Mouse (Mus musculus) liver, embryonic 16.5 days (tissue): Measurements from ENCODE around the gene Rnf126. TPM values are rescaled to one million over a fixed set of nuclear protein-coding genes. Genes with fewer than 3 reads are reported as not detected.

Source experiments
- ATAC-seq: fragments of 200-750 bp; cut with Nextera tagmentation; 2 replicates; pipeline ENCODE4 v1.8.0; 2017; ENCODE audit warnings: low read depth, mild to moderate bottlenecking, moderate number of reproducible peaks, moderate library complexity
- H3K27ac ChIP-seq: fragments of 300-500 bp; sonication (generic); 2 replicates; pipeline ENCODE4 v1.5.1; 2014; ENCODE audit warnings: mild to moderate bottlenecking, low read length
- H3K27me3 ChIP-seq: fragments of 300-500 bp; sonication (generic); 2 replicates; pipeline ENCODE4 v1.6.1; 2014; ENCODE audit warnings: low read depth, low read length, mixed read lengths; ENCODE audit not compliant: control insufficient read depth, insufficient read depth
- H3K36me3 ChIP-seq: fragments of 300-500 bp; sonication (generic); 2 replicates; pipeline ENCODE4 v1.6.1; 2014; ENCODE audit warnings: mild to moderate bottlenecking; ENCODE audit not compliant: control insufficient read depth, insufficient read depth
- H3K4me1 ChIP-seq: fragments of 300-500 bp; sonication (generic); 2 replicates; pipeline ENCODE4 v1.6.1; 2014; ENCODE audit warnings: low read depth, low read length, mixed read lengths; ENCODE audit not compliant: control insufficient read depth
- H3K4me2 ChIP-seq: fragments of 300-500 bp; sonication (generic); 2 replicates; pipeline ENCODE4 v1.6.1; 2014; ENCODE audit warnings: low read depth, low read length, mixed read lengths
- H3K4me3 ChIP-seq: fragments of 300-500 bp; sonication (generic); 2 replicates; pipeline ENCODE4 v1.5.1; 2014; ENCODE audit warnings: low read depth, mild to moderate bottlenecking, low read length
- H3K9ac ChIP-seq: fragments of 300-500 bp; sonication (generic); 2 replicates; pipeline ENCODE4 v1.6.1; 2014; ENCODE audit warnings: low read depth, low read length
- H3K9me3 ChIP-seq: fragments of 300-500 bp; sonication (generic); replicated peaks from 2 replicates; pipeline ENCODE4 v1.6.1; 2016; ENCODE audit warnings: low read length; ENCODE audit not compliant: control insufficient read depth
- WGBS: fragments of 180-500 bp; shearing (Covaris S2); extraction: QIAGEN DNeasy Blood & Tissue Kit; methylation state at CpG from one replicate; pipeline ENCODE4 v1.1.7; 2014; ENCODE audit not compliant: insufficient replicate concordance; 5-methylcytosine and 5-hydroxymethylcytosine counted together
- polyA plus RNA-seq: library from polyadenylated mRNA; unstranded; fragments of >200 nt; fragmentation: Nextera tagmentation; extraction: Ambion mirVana; gene quantifications from 2 replicates; pipeline ENCODE4 v1.2.1, GENCODE M21; 2015

The Rnf126 gene
- polyA plus RNA-seq, 1 experiment from 2014 or later = 26.2 TPM

DNA sequence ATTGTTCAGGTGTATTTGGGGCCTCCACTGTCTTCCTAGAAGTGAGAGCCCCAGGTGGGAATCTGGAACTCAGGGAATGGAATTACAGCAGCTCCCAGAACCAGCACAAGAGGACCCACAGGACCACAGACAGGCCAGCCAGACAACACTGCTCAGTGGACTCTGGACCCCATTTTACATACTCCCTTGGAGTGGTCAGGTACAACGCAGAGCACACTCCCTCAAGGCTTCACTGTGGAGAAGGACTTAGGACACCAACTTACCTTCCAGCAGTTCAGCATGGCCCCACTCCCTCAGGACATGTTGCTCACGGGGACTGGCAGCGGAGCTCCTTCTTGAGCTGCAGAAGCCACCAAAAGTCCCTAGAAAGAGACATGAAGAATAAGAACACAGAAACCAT lies 21.3 kb downstream of the Rnf126 start:
- H3K27ac ChIP-seq = no peak overlapping the region
- 82% methylated on average over 3 of the region's 3 CpGs for WGBS
- H3K9me3 ChIP-seq = no peaks in the 10 kb centered on the region
- H3K9ac ChIP-seq = no peak overlapping the region; the same call in 1 of the 2 replicates
- ATAC-seq = no peak
- H3K4me3 ChIP-seq = peak overlapping the region; percentile 72
- H3K27me3 ChIP-seq = no peaks in the 10 kb centered on the region
- peaks cover 12% of the 10 kb centered on the region for H3K36me3 ChIP-seq
- H3K4me1 ChIP-seq = peaks cover 19% of the 10 kb centered on the region
- peak overlapping the region; percentile 82 for H3K4me2 ChIP-seq

DNA sequence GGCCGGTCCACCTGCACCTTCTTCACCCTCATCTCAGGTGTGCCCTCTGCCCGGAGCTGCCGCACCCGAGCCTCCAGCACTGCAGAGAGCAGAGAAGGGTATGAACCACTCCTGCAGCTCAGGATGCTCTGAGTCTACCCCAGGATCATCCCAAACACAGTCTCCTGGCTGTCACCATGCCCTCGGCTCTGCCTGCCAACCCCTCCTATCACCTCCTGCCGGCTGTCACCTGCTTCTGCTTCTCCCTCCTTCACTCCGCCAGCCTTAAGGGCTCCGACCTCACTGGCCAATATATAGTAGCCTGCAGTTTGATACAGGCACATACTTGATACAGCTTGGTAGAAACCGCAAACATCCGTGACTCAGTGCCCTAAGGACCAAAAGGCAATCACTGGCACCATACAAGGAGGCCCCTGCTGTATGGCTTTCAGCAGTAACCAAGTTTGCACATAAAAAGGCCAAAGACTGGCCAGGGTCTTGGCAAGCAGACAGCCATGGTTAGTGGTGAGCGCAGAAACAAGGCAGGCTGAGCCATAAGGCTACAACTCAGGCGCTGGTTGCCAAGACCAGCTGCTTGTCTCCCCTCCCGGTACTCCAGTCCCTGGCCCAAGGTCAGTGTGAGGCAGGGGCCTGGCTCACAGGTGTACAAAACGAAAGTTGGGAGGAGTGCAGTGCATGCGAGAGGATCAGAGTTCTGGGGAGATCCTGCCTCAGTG lies 22.9 kb downstream of the Rnf126 start:
- H3K9me3 ChIP-seq = no peaks in the 10 kb centered on the region
- no peak for ATAC-seq
- peaks cover 28% of the 10 kb centered on the region for H3K36me3 ChIP-seq
- H3K27me3 ChIP-seq = no peaks in the 10 kb centered on the region
- no peak overlapping the region for H3K4me3 ChIP-seq
- 78% methylated on average over 15 of the region's 15 CpGs for WGBS
- no peak overlapping the region for H3K27ac ChIP-seq
- no peak overlapping the region for H3K9ac ChIP-seq
- H3K4me1 ChIP-seq = peaks cover 16% of the 10 kb centered on the region
- H3K4me2 ChIP-seq = no peak overlapping the region

DNA sequence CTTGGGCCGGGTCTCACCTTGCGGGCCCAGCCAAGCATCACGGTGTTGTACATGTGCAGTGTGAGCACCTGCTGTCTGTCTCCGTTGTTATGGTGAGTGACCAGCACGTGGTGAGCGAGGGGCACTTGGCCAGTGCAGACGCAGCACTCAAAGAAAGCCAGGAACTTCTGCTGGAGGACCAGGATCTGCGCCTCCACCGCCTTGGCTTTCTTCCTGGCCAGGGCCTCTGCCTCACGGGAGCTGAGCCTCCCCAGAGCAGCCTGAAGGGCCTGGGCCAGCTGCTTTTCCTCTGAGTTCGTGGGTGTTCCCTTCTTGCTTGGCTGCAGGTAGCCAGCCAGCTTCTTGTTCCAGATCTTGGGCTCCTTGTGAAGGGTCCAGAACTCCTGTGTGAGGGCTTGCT lies 23.6 kb downstream of the Rnf126 start:
- Histone ChIP-seq H3K9me3 (no peaks in the 10 kb centered on the region), H3K4me2 (no peak overlapping the region), H3K27ac (no peak overlapping the region), H3K36me3 (peaks cover 29% of the 10 kb centered on the region), H3K4me1 (peaks cover 16% of the 10 kb centered on the region), H3K27me3 (no peaks in the 10 kb centered on the region), H3K4me3 (no peak overlapping the region), H3K9ac (no peak overlapping the region)
- WGBS = 82% methylated on average over 11 of the region's 11 CpGs
- no peak for ATAC-seq

DNA sequence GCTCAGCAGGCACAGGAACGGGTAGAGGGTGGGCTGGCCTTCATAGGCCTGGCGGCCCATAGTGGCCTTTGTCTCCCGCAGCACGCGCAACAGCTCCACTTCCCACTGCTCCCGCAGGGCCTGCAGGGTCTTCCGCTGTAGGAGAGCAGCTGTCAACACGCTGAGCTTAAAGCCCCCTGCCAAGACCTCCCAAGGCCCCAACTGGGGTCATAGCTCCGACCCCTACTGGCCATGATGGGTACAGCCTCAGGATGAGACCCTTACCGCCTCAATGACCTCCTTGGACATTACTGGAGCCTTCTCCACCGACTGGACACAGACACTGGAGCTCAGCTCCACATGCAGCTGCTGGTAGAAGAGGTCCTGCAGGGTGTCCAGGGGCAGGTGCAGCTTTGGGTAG lies 25.9 kb downstream of the Rnf126 start:
- Histone ChIP-seq H3K27ac (no peak overlapping the region), H3K4me3 (no peak overlapping the region), H3K36me3 (peaks cover 51% of the 10 kb centered on the region), H3K27me3 (no peaks in the 10 kb centered on the region), H3K4me2 (no peak overlapping the region), H3K9ac (no peak overlapping the region), H3K4me1 (peaks cover 8% of the 10 kb centered on the region), H3K9me3 (no peaks in the 10 kb centered on the region)
- WGBS = 78% methylated on average over 11 of the region's 11 CpGs
- no peak for ATAC-seq

DNA sequence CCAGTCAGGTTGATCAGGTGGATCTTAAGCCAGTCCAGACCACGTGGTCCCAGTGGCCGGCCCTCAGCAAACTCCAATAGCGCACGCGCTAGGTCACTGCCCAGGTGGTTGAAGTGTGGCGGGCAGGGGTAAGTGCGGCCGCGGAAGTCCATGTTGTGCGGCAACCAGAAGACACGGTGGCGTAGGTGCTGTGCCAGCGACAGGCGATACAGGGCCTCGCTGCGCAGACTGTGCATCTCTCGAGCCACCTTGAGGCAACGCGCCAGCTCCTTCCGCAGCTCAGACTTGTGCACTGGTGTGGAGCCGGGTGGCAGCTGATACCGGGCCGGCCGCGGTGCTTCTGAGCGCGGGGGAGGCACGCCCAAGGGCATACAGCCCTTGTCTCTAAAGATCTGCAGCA lies 27.5 kb downstream of the Rnf126 start:
- 89% methylated on average over 28 of the region's 28 CpGs for WGBS
- H3K9me3 ChIP-seq = no peaks in the 10 kb centered on the region
- H3K4me1 ChIP-seq = no peaks in the 10 kb centered on the region
- H3K36me3 ChIP-seq = peaks cover 53% of the 10 kb centered on the region
- H3K4me3 ChIP-seq = no peak overlapping the region
- H3K4me2 ChIP-seq = no peak overlapping the region
- H3K27ac ChIP-seq = no peak overlapping the region
- no peak overlapping the region for H3K9ac ChIP-seq
- no peak for ATAC-seq
- H3K27me3 ChIP-seq = no peaks in the 10 kb centered on the region

DNA sequence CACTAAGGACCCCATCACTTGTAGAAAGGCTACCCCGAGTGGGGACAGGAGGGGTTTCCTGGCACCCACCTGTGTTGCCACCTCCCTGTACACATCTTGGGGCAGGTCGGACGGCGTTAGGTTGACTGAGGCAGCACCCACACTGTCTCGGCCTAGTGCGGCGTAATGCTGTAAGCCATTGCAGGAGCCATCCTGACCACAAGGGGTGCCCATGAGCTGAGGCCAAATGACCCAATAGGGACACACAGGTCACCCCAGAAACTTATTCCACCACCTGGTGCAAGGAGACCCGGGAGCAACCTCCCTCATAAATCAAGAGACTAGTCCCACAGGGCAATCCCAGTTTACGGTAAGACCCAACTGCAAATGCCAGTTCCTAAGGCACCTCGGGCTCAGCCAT lies 28.5 kb downstream of the Rnf126 start:
- ATAC-seq = no peak
- H3K4me3 ChIP-seq = no peak overlapping the region
- H3K9ac ChIP-seq = no peak overlapping the region
- no peak overlapping the region for H3K4me2 ChIP-seq
- 83% methylated on average over 10 of the region's 10 CpGs for WGBS
- no peak overlapping the region for H3K27ac ChIP-seq
- peaks cover 51% of the 10 kb centered on the region for H3K36me3 ChIP-seq
- H3K4me1 ChIP-seq = no peaks in the 10 kb centered on the region
- no peaks in the 10 kb centered on the region for H3K9me3 ChIP-seq
- H3K27me3 ChIP-seq = no peaks in the 10 kb centered on the region

DNA sequence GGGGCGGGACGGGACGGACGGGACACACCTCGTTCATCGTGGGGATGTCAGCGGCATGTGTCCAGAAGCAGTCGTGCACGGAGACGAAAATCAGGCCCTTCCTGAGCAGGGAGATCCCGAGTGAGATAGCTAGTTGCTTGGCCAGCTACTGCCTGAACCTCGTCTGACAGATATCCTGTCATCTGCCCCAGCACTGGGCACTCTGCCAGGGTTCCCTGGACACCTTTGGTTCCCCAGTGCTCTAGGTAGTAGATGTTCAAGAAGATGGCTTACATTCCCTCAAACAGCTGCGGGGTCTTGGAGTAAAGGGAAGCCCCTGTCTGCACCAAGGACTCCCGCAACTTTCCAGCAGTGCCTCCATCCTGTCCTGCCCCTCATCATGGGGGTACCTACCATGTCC lies 30.0 kb downstream of the Rnf126 start:
- H3K9ac ChIP-seq = no peak overlapping the region
- H3K4me1 ChIP-seq = no peaks in the 10 kb centered on the region
- no peaks in the 10 kb centered on the region for H3K27me3 ChIP-seq
- no peak for ATAC-seq
- no peaks in the 10 kb centered on the region for H3K9me3 ChIP-seq
- no peak overlapping the region for H3K4me2 ChIP-seq
- peaks cover 48% of the 10 kb centered on the region for H3K36me3 ChIP-seq
- H3K27ac ChIP-seq = no peak overlapping the region
- 82% methylated on average over 14 of the region's 14 CpGs for WGBS
- no peak overlapping the region for H3K4me3 ChIP-seq

DNA sequence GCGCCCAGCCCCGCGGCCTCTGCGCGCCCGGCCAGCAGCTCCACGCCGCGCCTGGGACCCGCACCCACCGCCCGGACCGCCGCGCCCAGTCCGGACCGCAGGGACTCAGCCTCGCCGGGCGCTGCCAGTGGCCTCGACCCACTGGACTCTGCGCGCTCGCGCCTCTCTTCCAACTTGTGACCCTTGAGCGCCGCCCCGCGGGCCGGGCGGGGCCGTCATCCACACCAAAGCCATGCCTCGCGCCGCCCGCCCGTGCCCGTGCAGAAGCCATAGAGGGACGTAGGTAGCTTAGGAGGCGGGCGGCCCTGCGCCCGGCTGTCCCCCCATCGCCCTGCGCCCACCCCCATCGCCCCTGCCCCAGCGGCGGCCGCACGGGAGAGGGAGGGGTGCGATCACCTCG lies 31.4 kb downstream of the Rnf126 start:
- Histone ChIP-seq H3K36me3 (peaks cover 41% of the 10 kb centered on the region), H3K4me3 (no peak overlapping the region), H3K4me1 (no peaks in the 10 kb centered on the region), H3K9me3 (no peaks in the 10 kb centered on the region), H3K4me2 (no peak overlapping the region), H3K9ac (no peak overlapping the region), H3K27ac (no peak overlapping the region), H3K27me3 (no peaks in the 10 kb centered on the region)
- ATAC-seq = no peak
- WGBS = 62% methylated on average over 48 of the region's 52 CpGs

DNA sequence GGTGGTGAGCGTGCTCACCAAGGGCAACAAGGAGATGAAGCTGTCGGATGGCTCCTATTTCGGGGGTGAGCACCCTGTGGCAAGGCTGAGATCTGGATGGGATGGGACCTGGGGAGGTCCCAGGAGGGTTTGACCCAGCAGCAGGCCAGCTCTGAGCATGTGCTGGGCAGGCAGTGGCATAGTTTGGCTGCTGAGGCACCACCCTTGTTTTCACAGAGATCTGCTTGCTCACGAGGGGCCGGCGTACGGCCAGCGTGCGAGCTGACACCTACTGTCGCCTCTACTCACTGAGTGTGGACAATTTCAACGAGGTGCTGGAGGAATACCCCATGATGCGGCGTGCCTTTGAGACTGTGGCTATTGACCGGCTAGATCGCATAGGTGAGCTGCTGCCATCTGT lies 32.9 kb downstream of the Rnf126 start:
- no peak overlapping the region for H3K4me3 ChIP-seq
- peaks cover 26% of the 10 kb centered on the region for H3K36me3 ChIP-seq
- H3K27me3 ChIP-seq = no peaks in the 10 kb centered on the region
- H3K9me3 ChIP-seq = no peaks in the 10 kb centered on the region
- WGBS = 90% methylated on average over 15 of the region's 15 CpGs
- no peak overlapping the region for H3K27ac ChIP-seq
- no peak overlapping the region for H3K9ac ChIP-seq
- no peaks in the 10 kb centered on the region for H3K4me1 ChIP-seq
- no peak for ATAC-seq
- H3K4me2 ChIP-seq = no peak overlapping the region
